Mouse (Mus musculus): ENCODE results near the gene Gnb1l.

Gene Gnb1l

GRCm38 (mm10) chr16:18586906-18587546 is 88.5 kb downstream of the Gnb1l start:
- DNase-seq (ENCODE audit: low spot score) = no peak

- no peak for DNase-seq (ENCODE audit: low spot score)
Observed at GRCm38 (mm10) chr16:18587847-18588737, 89.6 kb downstream of the Gnb1l start.

GRCm38 (mm10) chr16:18588738-18589055 is 90.2 kb downstream of the Gnb1l start:
- no peak for DNase-seq (ENCODE audit: low spot score)

GRCm38 (mm10) chr16:18589080-18589621 is 90.6 kb downstream of the Gnb1l start:
- DNase-seq (ENCODE audit: low spot score) = no peak

- DNase-seq (ENCODE audit: low spot score) = peak; percentile 43
Observed at GRCm38 (mm10) chr16:18589804-18590790, 91.6 kb downstream of the Gnb1l start, which contains the start of gene Tbx1. Gene Tbx1 (minus strand): TSS chr16:18590671.

- DNase-seq (ENCODE audit: low spot score) = peak; percentile 63
Observed at GRCm38 (mm10) chr16:18591047-18592018, 92.8 kb downstream of the Gnb1l start.

GRCm38 (mm10) chr16:18593930-18594329 is 95.4 kb downstream of the Gnb1l start:
- DNase-seq (ENCODE audit: low spot score) = no peak

- no peak for DNase-seq (ENCODE audit: low spot score)
Observed at GRCm38 (mm10) chr16:18596255-18596654, 97.7 kb downstream of the Gnb1l start.

GRCm38 (mm10) chr16:18598006-18598405 is 99.5 kb downstream of the Gnb1l start:
- no peak for DNase-seq (ENCODE audit: low spot score)

GRCm38 (mm10) chr16:18601447-18601846 is 102.9 kb downstream of the Gnb1l start:
- no peak for DNase-seq (ENCODE audit: low spot score)

GRCm38 (mm10) chr16:18604267-18604701 is 105.8 kb downstream of the Gnb1l start:
- no peak for DNase-seq (ENCODE audit: low spot score)

- no peak for DNase-seq (ENCODE audit: low spot score)
Observed at GRCm38 (mm10) chr16:18605705-18606104, 107.2 kb downstream of the Gnb1l start.

- no peak for DNase-seq (ENCODE audit: low spot score)
Observed at GRCm38 (mm10) chr16:18608226-18608625, 109.7 kb downstream of the Gnb1l start.

- no peak for DNase-seq (ENCODE audit: low spot score)
Observed at GRCm38 (mm10) chr16:18609099-18609498, 110.6 kb downstream of the Gnb1l start.

- no peak for DNase-seq (ENCODE audit: low spot score)
Observed at GRCm38 (mm10) chr16:18611752-18612151, 113.2 kb downstream of the Gnb1l start.

- no peak for DNase-seq (ENCODE audit: low spot score)
Observed at GRCm38 (mm10) chr16:18613301-18613700, 114.8 kb downstream of the Gnb1l start.
